Mouse (Mus musculus) thymus, adult 2 months (tissue): ENCODE results near the gene Itga2b.
A peak's percentile ranks its signal among the peaks of the same experiment; 100 is the strongest.

Experiments
- CTCF ChIP-seq: fragments of 200-500 bp; IDR thresholded peaks from 2 replicates; pipeline ENCODE4 v1.5.1; 2012; ENCODE audit warnings: mild to moderate bottlenecking, control low read depth, low read length, moderate library complexity, borderline replicate concordance; ENCODE audit not compliant: control insufficient read depth, poor library complexity, insufficient read depth; ENCODE audit errors: extremely low read depth
- POLR2A ChIP-seq: fragments of 200-500 bp; IDR thresholded peaks from 2 replicates; pipeline ENCODE4 v1.6.1; 2012; ENCODE audit warnings: mild to moderate bottlenecking, low read length, control low read depth, moderate library complexity; ENCODE audit not compliant: control insufficient read depth, poor library complexity, insufficient read depth; ENCODE audit errors: extremely low read depth

- TF ChIP-seq POLR2A (no peak), CTCF (peak; percentile 52; the same call in 1 of the 2 replicates)
These were observed 38.8 kb downstream of the Itga2b start for GRCm38 (mm10) chr11:102431018-102431645.
